Mouse (Mus musculus): ENCODE measurements around the gene Upk3a.
"Not testable (repeated sequence)": the region's sequence is repeated elsewhere in the genome, so short reads cannot be mapped to it uniquely, and the experiment has no call there.

Upk3a gene

DNA sequence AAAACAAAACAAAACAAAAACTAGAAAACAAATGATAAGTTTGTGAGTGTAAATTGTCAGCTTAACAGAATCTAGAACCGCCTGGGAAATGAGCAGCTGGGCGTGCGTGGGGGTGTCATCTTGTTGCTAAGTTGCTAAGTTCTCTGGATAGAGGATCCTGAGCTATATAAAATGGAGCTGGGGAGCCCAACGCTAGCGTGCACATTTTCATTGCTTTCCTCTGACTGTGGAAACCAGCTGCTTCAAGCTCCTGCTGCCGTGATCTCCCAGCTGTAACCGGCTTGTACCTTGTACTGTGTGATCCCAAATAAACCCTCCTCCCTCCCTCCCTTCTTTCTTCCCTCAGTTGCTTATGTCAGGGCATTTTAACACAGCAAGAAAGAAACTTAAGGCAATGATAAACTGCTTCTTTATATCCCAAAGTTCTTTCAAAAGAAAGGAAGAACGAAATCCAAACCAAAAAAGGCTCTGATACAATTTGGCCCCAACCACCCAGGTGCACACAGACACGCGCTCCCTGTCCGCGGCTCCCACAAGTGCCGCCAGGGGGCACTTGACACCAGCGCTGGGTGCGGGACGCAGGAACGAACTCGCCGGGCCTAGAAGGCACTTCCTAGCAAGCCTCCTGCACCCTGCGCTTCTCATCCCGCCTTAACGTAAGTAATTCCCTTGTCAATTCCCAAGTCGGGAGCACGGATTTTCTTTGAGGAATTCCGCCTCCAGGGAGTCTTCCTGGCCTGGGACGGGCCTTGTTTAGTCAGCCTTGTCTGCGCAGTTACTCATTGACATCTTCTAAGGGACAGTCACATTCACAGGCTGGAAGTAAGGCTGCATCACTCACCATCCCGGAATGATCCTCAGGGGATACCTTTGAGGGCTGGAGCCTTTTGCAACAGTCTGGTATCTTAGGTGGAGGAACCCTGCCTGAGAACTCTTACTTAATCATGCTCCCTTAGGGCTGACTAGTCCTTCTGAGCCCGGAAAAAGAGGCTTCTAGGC lies 15.7 kb upstream of the Upk3a start:
- peak; percentile 71 for DNase-seq

DNA sequence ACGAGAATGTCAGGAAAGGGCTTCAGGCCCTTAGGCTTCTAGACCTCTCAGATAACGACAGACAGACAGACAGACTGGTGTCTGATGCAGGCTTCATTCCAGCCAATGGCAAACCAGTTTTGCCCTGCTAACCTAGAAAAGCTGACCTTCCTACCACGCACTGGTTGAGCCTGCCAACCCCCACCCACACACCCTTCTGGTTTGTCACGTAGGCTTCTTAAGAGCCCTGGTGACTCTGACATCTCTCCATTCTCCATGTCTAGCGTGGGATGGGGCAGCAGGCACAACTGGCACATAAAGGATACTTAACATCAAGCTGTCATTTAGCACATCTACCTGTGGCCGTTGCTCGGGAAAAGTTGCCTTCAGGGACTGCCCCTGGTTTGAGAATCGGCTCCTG lies 7.3 kb upstream of the Upk3a start:
- DNase-seq: no peak

DNA sequence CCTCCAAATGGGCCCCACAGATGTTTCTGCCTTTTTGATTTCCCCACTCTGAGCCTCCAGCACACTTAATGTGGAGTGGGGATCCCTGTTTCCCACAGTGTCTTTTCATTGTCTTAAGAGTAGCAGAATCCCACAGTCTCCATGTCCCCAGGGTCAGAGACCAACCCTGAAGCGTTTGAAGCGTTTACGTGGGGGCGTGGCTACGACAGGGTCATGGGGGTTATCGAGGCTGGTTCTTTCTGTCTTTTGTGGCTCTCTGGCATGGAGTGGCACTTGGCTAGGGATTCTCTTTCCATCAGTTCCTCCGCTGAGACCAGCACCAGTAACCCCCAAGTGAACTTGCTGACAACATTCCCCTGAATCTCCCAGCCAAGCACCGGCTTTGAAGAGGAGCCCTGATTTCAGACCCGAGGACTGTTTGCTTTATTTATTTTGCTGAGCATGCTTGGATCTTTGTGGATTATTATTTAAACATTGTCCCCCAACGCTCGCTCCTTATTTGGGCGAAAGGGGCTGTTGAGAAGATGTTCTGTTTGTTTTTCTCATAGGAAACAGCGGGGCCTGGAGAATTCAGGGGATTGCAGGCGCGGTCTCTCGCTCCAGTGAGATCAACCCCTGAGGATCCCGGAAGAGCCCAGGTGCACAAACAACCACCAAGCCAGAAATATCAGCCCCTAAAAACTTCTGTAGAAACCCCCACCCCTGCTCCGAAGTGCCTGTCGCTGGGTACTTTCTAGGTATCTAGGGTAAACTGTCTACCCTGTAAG lies 4.9 kb upstream of the Upk3a start:
- no peak for DNase-seq

DNA sequence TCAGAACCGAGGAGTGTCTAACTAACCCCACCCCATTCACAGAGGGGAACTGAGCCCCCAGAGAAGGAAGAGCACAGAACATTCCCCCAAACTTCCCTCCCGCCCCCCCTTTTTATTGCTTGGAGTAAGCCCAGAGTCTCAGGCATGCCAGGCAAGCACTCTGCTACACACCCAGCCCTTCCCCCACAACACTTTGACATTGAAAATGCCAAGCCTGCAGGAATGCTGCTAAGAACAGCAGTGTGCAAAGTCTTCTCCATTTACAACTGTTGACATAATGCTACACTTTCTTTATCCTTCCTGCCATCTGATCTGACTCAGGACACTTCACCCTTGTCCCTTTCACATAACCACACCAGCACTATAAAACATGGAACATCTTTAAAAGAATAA lies 4.3 kb upstream of the Upk3a start:
- DNase-seq: no peak

DNA sequence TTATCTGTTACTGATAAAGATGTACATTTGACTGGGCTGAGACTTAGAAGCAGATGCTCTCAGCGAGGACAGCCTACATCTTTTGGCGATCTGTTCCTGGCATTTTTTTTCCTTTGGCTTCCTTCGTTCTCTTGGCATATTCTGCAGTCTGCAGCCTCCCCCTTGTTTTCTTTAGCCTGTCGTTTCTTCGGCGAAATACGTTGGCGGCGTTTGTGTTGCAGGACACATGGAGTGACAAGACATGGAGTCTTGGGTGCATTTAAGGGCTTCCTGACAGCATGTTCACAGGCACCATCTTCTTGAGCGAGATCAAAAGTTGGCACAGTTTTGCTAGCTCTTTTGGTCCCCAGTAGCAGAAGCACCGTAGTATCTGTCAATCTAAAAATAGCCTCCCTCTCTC lies 1.2 kb upstream of the Upk3a start:
- DNase-seq: no peak

DNA sequence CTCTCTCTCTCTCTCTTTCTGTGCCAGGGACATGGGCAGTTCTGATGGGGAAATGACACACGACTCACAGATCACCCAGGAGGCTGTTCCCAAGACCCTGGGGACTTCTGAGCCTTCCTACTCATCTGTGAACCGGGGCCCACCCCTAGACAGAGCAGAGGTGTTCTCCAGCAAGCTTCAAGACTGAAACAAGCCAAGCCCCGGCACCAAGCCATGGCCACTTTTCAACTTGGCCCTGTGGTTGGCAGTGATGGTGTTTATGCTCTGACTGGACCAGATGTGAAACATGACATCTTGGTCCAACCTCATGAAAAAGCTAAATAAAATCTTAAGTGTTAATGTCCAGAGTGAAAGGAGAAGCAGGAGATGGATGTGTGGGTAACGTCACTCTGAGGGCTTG lies 5.3 kb downstream of the Upk3a start:
- DNase-seq: no peak

DNA sequence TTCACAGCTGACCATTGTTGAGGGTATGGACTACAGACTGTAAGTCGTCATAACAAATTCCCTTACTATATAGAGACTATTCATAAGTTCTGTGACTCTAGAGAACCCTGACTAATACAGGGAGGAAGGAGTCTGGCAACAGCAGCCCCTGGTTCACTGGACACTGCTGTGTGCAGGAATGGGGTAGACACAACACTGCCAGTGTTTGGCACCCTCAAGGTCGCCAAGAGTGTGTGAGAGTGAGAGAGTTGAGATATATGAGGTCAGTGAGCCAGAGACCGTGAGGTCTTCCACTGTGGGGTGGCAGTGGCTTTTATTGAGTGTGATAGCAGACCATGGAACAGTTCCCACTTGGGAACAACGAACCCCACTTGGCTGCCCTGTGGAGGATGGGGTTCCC lies 9.3 kb downstream of the Upk3a start:
- no peak for DNase-seq

DNA sequence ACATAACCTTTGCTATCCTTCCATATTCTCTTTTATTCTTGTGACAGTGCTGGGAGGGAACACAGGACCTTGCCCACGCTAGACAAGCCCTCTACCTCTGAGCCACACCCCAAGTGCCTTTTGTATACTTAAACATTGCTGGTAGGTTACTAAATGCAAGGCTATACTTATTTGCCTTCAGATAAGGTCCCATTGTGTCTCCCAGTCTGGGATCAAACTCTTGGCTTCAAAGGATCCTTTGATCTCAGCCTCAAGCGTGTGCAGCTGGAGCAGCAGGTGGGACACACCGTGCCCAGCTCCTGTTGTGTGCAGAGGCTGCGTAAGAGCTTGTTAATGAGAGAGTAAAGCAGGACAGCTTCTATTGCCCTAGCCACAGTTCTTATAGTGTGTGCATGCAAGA lies 10.8 kb downstream of the Upk3a start:
- DNase-seq: no peak

DNA sequence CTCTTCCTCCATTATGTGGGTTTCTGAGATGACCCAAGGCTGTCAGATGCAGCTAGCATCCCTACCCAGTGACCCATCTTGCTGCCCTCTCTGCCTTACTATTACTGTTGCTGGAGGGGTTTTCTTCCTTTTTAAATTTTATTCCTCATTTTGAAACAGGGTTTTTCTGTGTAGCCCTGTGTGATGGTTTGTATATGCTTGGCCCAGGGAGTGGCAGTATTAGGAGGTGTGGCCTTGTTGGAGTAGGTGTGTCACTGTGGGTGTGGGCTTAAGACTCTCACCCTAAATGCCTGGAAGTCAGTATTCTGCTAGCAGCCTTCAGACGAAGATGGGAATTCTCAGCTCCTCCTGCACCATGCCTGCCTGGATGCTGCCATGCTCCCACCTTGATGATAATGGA lies 11.7 kb downstream of the Upk3a start, which contains the start of gene Fam118a:
TSS of gene Fam118a (plus strand) at position 301 of the 400 bp plus-strand sequence.
- DNase-seq: not testable (repeated sequence)

DNA sequence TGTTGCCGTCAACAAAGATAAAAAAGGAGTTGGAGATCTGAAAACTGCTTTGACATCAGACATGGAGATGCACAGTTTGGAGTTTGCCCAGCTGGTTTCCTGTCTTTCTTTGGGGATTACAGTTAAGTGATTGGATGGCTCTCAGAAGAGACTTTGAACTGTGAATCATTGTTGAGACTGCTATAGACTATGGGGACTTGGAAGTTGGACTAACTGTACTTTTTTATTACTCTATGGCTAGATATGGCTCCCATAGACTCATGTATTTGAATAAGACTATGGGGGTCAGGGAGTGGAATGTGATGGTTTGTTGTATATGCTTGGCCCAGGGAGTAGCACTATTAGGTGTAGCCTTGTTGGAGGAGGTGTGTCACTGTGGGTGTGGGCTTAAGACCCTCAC lies 13.7 kb downstream of the Upk3a start:
- DNase-seq: not testable (repeated sequence)

DNA sequence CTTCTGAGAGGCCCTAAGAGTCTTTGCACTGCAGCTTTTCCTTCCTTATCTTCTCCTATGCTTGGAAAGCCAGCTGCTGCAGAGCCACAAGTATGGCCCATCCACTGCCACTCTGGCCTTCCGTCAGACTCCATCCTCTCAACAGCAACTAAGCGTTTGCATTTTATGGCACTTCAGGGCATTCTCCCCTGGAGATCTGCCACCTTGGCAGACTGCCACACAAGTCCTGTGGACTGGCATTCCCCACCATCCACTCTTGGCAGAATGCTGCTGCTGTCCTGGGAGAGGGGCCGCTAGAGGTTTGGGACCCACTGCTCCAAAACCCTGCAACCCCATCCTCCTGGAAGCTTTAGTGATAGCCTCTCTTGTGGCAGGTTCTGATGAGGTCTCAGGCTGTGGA lies 14.9 kb downstream of the Upk3a start:
- no peak for DNase-seq

DNA sequence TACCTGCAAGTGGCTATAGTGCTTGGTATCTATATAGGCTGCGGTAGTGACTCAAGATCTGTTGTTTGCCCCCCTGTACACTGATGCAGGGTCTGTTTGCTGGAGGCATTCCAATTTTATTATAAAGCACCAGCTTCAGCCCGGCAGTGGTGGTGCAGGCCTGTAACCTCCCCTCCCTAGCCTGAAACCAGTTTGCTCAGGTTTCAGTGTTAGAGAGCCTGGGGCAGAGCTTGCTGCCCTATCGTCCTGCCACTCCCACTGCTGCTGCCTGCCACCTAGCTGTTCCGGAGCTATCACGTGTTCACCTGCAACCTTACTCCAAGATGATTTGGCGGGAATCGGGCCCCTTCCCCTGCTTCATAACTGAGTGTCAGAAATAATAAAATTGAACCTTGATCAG lies 17.0 kb downstream of the Upk3a start:
- DNase-seq: not testable (repeated sequence)

DNA sequence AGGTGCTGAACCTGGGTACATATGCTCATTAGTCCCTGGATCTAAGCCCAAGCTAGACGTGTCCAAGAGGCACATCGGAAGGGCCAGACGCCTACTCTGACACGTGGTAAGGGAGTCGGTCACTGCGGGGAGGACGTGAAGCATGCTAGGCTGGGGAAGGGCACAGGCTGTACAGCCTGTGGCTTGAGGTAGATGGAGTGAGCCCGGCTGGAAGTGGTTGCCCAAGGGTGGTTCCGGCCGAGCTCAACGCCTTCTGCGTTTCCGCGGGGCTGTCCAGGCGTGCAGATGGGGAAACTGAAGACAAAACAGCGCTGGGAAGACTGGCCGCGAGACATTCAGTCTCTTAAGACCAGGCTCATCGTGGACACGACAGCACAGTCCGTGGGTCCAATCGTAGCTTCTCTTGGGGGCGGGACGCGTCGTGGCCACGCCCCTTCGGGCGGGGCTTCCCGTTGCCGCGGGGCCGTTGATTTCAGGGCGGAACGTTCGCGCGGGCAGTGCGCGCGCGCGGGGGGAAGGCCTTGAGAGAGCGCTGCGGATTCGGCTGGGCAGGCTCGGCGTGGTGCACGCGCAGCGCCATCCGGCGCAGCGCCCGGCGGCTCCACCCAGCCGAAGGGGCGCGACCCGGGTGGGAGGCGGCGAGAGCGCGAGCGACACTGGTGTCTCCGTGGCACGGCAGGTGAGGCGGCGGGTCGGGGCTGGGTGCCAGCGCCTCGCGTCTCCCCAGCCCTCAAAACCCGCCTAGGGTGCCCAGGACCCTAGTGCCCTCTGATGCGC lies 19.8 kb downstream of the Upk3a start:
- peak; percentile 99 for DNase-seq

DNA sequence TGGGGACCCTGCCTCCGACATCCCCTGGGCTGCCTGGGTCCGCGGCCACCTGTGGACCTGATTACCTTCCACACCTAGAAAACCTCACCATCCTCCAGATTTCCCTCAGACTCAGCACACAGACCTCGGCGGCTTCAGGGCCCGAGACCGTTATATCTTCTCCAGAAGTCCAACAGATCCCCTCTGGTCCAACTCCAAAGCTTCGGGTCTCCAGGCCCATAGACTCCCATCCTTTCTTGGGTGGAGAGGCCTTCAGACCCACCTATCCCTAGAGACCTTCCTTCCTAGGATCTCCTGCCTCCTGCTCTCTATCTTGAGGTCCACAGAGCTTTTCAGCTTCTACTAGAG lies 20.4 kb downstream of the Upk3a start:
- DNase-seq: no peak

DNA sequence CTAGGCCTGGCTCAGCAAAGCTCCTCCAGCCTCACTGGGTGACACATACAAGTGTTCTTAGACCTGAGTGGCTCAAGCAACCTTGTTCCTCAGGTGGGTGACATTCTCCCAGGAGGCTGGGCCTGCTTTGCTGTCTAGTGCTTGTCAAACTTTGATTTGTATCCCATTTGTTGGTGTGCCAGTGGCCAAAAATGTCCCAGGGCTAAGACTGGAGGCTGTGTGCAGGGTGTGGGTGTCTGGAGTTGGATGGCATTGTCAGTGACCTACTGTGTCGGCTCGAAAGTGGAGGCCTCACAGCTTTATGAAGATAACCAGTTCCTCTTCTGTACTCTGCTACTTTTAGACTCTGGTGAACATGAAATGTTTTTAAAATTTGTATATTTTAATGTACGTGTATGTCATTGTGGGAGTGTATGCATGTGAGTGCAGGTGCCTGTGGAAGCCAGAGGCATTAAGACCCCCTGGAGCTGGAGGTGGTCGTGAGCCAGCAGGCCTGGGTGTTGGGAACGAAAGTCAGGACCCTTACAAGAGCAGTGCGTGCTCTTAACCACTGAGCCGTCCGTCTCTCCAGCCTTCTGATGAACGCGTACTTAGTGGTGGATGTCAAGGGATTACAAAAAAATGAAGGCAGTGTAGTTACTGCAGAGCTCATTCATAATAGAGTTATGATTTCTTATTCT lies 24.7 kb downstream of the Upk3a start:
- no peak for DNase-seq

DNA sequence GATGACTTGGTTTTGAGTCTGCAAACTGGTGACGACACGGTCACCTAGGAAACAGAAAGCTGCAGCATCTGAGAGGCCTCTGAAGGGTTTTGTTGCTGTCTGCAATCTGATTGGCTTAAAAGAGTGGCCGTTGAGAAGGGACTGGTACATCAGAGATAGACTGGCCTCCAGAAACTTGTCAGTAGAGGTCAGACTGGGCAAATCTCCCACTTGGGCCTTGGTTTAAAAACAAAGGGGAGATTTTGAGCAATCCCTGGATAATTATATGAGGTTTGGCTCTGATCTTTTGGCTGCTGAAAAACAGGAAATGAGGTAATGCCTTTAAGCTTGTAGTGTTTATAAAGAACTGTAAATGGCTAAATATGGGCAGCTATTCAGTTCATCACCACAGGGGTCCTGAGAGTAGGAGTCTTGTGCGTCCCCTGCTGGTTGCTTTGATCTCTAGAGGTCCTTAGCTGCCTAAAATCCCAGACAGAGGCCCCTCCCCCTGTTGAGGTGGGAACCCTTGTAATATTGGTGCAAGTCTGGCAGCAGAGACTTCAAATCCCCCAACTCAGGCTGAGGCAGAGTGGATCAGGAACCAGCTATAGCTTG lies 25.5 kb downstream of the Upk3a start:
- no peak for DNase-seq

DNA sequence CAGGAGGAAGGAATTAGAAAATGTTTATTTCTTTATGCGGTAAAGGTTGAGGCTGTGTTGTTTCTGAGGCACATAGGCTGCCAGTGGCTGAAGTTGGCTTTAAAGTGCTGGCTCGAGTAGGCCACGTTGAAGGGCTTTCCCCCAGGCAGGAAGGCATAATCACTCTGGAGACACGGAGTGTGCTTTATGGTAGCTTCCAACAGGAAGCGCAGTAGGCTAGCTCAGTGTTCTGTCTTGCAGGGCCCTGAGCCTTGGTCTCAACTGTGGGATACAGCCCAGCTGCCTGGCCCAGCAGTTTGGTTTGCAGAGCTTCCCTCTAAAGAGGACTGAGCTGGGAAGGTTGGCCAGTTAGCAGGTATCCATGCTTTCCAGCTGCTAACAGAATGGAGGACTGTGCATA lies 26.2 kb downstream of the Upk3a start:
- DNase-seq: no peak

DNA sequence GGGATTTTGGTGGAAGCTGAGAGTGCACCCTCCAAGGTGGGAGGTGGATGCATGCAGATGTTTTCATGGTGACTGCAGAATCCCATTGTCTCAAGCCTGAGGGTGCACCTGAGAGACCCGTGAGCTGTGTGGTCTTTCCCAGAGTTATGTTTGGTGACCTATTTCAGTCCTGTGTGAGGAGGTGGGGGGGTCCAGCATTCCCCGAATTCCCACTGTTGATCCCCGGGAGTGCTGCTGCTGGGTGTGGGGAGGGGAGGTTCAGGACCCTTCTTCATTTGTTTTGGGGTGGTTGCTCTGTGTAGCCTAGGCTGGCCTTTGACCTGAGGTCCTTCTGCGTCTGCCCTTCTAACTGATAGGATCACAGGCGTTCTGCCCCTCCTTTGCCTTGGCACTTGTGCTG lies 26.8 kb downstream of the Upk3a start:
- DNase-seq: no peak

DNA sequence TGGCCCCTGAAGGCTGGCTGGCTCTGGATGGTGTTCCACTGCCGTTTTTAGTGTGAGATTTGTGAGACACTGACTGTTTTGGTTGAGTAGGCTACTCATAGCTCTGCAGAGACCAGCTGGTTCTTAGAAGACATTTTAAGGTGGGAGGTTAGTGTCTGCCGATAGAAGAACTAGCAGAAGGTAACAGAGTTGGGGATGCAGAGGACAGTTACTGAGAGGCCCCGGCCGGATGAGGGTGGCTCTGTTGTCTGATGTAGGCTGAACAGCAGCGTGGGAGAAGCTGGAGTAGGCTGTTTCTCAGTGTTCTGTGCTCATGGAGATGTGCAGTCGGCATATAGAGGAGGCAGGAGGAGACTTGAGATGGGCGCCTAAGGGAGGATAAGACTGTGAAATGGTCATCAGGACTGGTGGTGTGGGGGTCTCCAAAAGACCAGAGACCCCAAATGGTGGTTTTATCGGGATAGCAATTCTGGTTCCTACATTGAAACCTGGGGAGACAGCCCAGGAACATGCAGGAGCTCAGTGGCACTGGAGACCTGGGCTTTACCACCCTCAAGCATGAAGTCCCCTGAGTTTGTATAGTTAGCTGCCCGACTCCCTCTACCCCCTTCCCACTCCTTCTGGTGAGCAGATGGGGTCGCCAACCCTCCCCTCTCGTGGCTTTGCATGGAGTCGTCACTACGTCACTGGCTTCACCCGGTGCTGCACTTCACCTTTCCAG lies 29.4 kb downstream of the Upk3a start:
- no peak for DNase-seq

DNA sequence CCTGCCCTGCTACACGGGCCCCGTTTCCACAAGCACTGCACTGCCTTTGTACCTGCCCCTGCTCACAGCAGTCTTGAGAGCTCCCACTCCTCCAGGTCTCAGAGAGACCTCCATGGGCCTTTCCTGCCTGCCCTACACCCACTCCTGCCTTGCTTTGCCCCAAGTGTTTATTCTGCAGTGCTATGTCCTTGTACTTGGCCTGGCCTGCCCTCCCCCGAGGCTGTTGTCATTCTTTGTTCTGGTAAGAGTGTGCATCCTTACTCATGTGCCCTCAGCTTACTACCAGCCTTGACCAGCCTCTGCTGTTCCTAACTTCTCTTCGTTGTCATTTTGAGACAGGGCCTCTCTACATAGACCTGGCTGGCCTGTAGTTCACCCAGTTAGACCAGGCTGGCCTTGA lies 30.9 kb downstream of the Upk3a start:
- no peak for DNase-seq

DNA sequence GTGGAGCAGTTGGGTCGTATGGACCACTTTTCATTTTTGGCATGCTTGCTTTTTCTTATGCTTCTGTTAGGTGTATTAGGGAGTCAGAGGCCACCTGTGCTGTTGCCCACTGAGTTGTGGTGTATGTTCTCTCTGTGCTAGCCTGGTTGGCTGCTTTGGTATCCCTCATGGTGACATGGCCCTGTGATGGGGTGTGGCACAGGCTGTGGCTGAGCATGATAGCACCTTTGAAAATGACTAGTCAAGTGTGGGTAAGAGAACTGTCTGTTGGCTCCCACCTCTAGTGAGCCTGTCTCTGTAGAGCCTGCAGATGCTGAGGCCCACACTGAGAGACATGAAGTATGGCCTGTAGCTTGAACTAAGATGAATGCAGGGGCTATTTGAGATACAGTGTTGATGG lies 32.8 kb downstream of the Upk3a start:
- no peak for DNase-seq

DNA sequence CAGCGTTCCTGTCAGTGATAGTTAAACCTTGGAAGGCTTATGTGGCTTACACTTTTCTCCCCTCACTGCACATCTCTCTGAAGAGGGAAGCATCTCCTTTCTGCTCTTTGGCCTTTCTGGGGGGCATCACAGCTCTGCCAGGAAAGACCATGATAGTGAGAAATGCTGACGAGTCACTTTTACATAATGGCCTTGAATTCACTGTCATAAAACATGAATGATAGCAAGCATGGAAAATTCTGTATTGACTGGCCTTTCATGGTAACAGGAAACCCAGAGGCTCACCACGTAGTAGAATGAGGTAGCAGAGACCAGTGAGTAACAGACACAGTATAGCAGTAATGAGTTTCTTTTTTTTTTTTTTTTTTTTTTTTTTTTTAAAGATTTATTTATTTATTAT lies 37.2 kb downstream of the Upk3a start:
- no peak for DNase-seq
